Mouse (Mus musculus) bone marrow, adult 2 months (tissue): ENCODE measurements around the gene Macrod2.

ENCODE experiments used
- CTCF ChIP-seq: fragments of 200-500 bp; IDR thresholded peaks from 2 replicates; pipeline ENCODE4 v1.5.1; 2011; ENCODE audit warnings: low read length, control low read depth; ENCODE audit not compliant: control insufficient read depth, insufficient read depth
- POLR2A ChIP-seq: fragments of 200-500 bp; IDR thresholded peaks from 2 replicates; pipeline ENCODE4 v1.6.1; 2011; ENCODE audit warnings: low read depth, mild to moderate bottlenecking, control low read depth, low read length, borderline replicate concordance; ENCODE audit not compliant: control insufficient read depth

DNA sequence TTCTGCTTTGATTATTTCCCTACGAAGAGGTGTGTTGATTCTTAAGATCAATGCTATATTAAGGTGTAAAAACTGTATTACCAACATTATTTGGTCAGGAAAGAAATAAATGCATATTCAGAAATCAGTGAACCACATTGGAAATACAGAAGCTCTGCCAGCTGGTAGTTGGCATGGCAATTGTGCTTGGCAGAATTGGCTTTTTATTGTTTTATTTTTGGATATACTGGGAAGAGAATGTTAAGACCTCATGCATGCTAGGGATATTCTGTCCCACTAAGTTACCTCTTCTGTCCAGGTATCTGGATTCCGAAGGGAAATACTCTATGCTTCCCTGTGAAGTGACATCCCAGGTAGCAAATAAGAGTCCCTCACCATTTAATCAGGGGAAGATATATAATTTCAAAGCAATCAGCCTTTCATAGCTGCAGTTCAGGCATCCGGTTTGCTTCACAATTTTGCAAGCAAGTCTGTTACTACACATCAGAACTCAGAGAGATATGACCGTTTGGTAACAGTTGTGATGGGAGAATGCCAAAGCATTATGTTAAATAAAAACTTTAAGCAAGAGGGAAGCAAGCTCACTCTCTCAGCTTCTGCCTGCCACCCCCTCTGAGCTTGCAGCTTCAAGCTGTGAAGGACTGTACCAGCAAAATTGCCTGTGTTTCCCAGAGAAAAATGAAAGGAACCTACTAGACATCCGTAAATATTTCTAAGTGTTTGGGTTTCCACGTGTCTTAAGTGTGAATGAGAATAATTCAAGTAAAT lies 1449.5 kb downstream of the Macrod2 start:
- no peak for TF ChIP-seq CTCF
- TF ChIP-seq POLR2A: no peak
